Mouse (Mus musculus): ENCODE data around the gene Mlec.
"Not testable (repeated sequence)": the region's sequence is repeated elsewhere in the genome, so short reads cannot be mapped to it uniquely, and the experiment has no call there.

The Mlec gene

GRCm38 (mm10) chr5:115152132-115152956, 5.6 kb downstream of the Mlec start:
- no peak for DNase-seq (ENCODE audit: low read depth in 2 of 2, low spot score in 2 of 2)

DNA sequence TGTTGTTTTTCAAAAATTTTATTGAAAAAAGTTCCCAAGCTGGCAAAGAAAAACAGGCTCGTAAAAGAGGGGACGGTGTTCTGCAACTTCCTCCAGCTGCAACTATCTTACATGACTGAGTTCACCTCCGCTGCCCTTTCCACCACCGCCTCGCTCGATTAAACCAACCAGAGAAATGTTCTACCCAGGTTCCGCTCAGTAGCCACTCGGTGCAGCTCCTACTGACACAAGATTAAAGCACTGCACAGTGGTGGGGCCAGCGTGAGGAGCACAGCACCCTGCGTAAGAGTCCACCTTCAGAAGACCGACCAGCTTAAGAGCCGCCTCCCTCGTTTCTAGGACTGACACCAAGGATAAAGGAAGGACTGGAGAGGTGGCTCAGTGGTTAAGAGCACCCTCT, 6.5 kb downstream of the Mlec start:
- DNase-seq (ENCODE audit: low read depth in 2 of 2, low spot score in 2 of 2): no peak

- DNase-seq (ENCODE audit: low read depth in 2 of 2, low spot score in 2 of 2): no peak
Measured at GRCm38 (mm10) chr5:115150991-115151390, 7.0 kb downstream of the Mlec start.

DNA sequence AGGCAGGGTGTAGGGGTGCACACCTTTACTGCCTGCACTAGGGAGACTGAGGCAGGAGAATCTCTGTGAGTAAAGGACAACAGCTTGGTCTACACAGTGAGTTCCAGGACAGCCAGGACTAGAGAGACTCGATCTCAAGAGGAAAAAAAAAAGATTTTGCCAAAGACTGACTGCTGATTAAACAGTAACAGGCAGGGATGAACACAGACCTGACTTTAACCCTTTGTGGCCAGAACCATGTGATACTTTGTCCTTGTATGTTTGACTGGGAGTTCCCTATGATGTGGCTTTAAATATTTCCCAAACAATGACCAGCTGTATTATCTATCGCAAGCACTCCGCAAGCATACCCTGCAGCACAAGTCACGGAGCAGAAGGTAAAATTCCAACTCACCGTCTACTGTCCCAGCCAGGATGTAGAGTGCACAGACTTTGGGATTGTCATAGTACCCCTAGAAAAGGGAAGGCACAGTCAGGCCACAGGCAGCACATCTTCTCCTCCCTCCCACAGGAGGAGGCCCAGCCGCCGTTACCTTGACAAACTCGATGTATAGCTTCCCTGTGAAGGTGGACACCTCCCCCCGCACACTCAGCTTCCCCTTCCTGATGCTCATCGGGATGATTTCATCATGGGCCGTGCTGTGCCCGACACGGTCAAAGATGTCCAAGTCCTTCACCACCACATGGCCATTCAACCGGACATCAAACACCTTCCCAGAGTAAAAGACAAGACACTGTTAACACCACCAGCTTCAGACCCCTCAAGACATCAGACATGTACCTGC, 8.1 kb downstream of the Mlec start:
- DNase-seq (ENCODE audit: low read depth in 2 of 2, low spot score in 2 of 2): no peak

DNA sequence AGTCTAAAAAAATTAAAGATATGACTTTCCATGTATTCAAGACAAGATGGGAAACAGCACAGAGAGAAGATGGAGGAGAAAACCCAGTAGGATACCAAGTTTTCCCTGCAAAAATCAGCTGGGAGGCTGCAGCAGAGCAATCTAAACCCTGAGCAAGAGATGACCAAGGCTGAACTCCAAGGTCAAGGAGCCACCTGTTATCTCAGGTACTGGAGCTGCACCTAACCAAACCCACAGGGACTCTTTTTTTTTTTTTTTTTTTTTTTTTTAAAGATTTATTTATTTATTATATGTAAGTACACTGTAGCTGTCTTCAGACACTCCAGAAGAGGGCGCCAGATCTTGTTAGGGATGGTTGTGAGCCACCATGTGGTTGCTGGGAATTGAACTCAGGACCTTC, 9.1 kb downstream of the Mlec start:
- not testable (repeated sequence) for DNase-seq (ENCODE audit: low read depth in 2 of 2, low spot score in 2 of 2)

GRCm38 (mm10) chr5:115148378-115148777, 9.6 kb downstream of the Mlec start:
- no peak for DNase-seq (ENCODE audit: low read depth in 2 of 2, low spot score in 2 of 2)

DNA sequence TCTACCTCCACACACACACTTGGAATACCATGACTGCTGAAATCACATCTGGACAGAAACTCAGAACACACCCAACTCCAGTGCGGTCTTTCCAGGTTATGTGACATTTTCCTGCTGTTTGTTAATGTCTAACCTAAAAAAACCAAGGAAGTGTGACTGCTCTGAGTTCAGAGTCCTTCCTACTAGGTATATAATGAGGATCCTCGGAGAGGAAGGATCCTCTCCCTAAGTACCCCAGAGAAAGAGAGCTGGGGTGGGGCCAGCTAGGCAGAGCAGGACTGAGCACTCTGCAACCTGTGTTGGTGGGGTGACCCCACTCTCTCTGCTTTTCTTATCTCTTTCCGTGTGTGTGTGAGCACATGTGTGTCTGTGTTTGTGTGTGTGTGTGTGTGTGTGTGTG, 10.6 kb downstream of the Mlec start:
- no peak for DNase-seq (ENCODE audit: low read depth in 2 of 2, low spot score in 2 of 2)

DNA sequence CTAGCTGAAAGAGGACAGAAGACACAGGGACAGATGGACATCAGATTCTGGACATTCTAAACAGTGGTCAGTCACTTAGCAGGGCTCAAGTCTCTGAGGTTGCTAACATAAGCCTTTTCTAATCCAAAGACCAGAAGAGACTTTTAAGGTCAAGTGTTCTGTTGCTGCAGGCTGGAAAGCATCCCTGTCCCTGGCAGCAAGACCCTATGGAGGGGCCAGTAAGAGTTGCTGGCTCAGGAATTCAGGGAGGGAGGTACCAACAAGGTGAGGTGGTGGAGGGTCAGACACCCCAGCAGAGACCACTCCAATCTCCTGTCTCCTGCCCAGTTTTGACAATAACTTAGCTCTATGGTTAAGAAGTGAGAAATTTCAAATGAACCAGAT, 11.2 kb downstream of the Mlec start:
- DNase-seq (ENCODE audit: low read depth in 2 of 2, low spot score in 2 of 2): no peak

DNA sequence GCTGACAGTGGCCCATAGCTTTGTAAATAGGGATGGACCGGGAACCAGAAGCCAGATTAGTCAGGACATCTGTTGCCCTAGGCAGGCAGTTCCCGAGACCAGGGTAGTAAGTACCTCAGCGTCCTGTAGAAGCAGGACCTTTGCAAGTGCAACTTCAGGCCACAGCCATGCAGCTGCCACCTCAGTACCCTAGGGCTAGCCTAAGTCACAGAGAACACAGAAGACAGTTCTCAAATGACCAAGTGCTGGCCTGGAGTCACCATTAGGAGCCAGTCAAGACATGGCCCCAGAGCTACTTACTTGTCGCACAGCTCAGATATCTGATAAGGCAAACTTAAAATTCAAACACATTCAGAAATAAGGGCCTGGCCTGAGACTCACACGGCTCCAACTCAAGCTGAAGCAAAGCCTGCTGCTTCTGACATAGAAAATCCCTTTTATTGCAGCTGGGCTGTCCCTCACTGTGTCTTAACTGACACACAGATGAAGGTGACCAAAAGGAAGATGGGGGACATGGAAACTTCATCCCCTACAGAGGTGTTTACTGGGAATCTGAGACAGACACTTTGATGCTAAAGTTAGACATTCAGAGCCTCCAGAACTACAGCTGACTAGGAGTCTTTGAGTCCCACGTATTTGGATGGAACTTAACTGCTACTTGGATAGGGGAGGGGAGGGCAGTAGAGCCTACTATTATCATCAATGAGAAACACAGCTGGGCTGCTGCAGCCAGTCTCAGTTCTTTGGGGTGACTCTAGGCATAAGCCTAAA, 11.8 kb downstream of the Mlec start:
- DNase-seq (ENCODE audit: low read depth in 2 of 2, low spot score in 2 of 2): no peak

DNA sequence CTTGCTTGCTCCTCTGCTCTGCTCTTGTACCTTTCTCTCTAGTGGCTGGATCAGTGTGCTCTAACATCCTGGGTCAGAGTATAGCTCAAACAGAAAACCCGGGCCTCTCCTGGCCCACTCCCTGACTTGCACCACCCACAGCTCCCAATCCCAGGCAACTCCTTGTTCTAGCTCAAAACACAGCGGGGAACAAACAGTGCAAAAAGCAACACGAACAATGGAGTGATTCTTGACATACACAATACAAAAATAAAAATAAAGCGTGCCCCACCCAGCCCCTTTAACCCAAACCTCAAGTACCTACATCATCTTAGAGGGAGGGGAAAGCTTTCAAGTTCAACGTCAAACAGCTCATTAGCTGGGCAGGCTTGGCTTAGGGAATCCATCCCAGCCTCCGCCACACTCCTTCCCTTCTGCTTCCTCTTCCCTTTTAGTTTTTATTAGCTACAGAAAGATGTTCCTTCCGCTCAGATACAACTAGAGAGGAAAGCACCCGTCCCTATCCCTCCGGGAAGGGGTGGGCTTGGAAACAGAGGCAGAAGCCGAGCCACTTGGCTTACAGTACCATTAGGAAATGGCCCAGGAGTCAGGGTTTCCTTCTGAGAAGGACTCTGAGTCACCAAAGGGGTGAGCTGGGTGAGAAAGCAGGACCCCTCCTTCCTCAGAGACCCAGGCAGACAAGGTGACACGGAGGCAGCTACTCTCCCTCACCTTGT, 12.6 kb downstream of the Mlec start:
- DNase-seq (ENCODE audit: low read depth in 2 of 2, low spot score in 2 of 2): no peak

GRCm38 (mm10) chr5:115144471-115144870, 13.5 kb downstream of the Mlec start:
- no peak for DNase-seq (ENCODE audit: low read depth in 2 of 2, low spot score in 2 of 2)

- DNase-seq (ENCODE audit: low read depth in 2 of 2, low spot score in 2 of 2): no peak
Measured at GRCm38 (mm10) chr5:115143552-115143951, 14.4 kb downstream of the Mlec start.

DNA sequence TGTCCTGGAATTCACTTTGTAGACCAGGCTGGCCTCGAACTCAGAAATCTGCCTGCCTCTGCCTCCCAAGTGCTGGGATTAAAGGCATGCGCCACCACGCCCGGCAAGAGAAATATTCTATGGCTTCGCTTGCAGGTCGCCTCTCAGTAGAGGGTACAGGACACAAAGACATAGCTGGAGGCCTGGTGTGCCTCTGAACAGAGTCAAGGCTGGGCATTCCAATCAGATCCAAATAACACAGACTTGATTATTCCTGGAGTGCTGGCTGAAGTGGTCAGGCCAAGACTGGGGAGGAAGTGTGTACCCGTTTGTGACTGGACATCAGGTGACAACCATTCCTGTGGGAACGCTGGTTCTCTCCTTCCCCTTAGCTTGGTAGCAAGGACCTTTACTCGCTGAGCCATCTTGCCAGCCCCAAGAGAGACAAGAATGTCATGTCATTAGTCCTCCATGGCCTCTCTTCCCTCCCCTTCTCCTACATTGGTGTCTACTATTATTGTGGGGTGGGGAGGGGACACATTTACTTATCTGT, 15.7 kb downstream of the Mlec start:
- DNase-seq (ENCODE audit: low read depth in 2 of 2, low spot score in 2 of 2): no peak

GRCm38 (mm10) chr5:115140726-115141125, 17.3 kb downstream of the Mlec start:
- DNase-seq (ENCODE audit: low read depth in 2 of 2, low spot score in 2 of 2): no peak

DNA sequence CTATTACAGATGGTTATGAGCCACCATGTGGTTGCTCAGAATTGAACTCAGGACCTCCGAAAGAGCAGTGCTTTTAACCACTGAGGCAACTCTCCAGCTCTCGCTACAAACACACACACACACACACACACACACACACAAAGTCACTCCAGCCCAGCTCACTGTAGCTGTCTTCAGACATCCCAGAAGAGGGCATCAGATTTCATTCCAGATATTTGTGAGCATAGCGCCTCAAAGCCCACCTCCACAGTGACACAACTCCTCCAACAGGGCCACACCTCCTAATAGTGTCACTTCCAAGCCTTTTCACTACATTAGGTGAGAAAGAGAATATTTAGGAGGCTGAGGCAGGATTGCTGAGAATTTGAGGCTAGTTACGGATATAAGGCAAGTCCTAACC, 18.9 kb downstream of the Mlec start:
- DNase-seq (ENCODE audit: low read depth in 2 of 2, low spot score in 2 of 2): no peak

GRCm38 (mm10) chr5:115134234-115135165, 23.5 kb downstream of the Mlec start, which contains the start of gene Unc119b:
Gene Unc119b, minus strand, starts transcription at chr5:115134975.
- peak; percentile 83 to 92 for DNase-seq (ENCODE audit: low read depth in 2 of 2, low spot score in 2 of 2)

GRCm38 (mm10) chr5:115133358-115134066, 24.5 kb downstream of the Mlec start:
- DNase-seq (ENCODE audit: low read depth in 2 of 2, low spot score in 2 of 2): no peak

GRCm38 (mm10) chr5:115132465-115132864, 25.5 kb downstream of the Mlec start:
- no peak for DNase-seq (ENCODE audit: low read depth in 2 of 2, low spot score in 2 of 2)

- DNase-seq (ENCODE audit: low read depth in 2 of 2, low spot score in 2 of 2): no peak
Measured at GRCm38 (mm10) chr5:115129328-115129727, 28.7 kb downstream of the Mlec start.

Data from CD8-positive naive resting alpha-beta T cell, adult 2 months (primary cell).